Mouse (Mus musculus) CH12F3 (cell line): ENCODE results near the gene Mum1.

Source experiments
- in situ Hi-C: fragments of 300-500 bp; cut with MboI; formaldehyde crosslinking; loops from 2 replicates; pipeline ENCODE4 v1.14.3; 2020; ENCODE audit warnings: low sequenced_read_pairs

The Mum1 gene

GRCm38 (mm10) chr10:80248971-80249640 lies 22.9 kb downstream of the Mum1 start, which contains the start of gene Ndufs7:
TSS of gene Ndufs7 (plus strand) at chr10:80249121.
- in situ Hi-C loops: loop anchor here (5.0 kb wide), 1 partner anchor 72 kb away; the partner anchor contains the start of gene Efna2

DNA sequence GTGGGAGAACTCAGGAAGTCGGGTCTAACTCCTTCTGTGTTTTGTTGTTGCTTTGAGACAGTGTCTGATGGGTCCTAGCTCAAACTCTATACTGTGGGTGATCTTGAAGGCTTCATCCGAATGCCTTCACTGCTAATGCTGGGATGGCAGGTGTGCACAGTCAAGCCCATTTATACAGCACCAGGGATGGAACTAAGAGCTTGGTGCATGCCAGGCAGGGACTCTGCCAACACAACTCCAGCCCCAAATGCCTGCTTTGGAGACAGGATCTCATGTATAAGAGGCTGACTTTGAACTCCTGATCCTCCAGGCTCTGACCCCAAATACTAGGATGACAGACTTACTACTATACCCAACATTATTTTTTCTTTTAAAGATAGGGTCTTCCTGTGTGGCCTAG lies 23.8 kb downstream of the Mum1 start:
- in situ Hi-C loops: no loop called here

DNA sequence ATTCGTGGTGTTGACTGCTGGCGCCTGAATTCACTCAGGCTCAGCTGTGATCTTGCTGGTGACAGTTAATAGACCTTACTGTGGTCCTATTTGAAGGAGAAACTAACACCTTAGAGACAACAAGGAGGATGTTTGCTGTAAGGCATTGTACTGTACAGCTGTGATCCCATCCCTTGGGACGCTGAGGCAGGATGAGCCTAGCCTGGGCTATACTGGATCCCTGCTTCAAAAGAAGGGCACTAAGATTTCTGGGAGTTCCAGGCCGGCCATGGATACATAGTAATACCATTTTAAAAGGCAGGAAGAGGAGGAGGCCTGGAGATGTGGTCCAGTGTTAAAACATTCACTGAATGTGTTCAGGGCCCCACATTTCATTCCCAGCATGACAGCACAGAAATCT lies 24.3 kb downstream of the Mum1 start:
- in situ Hi-C loops: no loop called here

- in situ Hi-C loops: no loop called here
These were observed 25.8 kb downstream of the Mum1 start for GRCm38 (mm10) chr10:80252011-80252410.

DNA sequence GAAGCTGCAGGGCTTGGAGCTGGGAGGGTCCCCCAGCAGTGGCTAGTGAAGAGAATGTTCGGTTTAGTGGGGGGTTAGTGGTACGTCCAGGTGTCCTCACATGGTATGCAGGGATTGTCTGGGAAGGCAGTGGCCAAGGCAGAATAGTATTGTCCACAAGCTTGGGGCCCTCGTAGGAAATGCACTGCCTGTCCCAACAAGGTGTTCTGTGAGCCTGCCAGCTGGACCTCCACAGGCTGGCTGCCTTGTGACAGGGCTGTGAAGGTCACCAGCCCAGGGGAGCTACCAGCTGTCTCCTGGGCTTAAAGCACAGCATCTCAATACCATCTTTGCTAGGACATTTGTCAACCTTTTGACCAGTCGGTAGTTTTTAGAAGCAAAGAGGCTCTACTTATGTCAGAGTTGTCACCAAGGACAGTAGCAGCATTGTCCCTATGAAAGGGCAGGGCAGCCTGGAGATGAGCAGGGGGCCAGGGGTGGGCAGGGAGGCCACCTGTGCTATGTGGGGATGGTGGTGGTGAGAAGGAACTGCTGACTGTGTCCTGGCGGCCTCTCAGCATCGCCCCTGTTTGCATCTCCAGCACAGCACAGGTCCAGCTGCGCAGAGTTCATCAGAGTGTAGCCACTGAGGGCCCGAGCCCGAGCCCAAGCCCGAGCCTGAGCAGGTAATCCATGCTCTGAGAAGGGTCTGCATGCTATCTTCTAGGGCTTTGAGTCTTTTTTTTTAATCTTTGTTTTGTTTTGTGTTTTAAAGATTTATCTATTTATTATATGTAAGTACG lies 26.4 kb downstream of the Mum1 start:
- in situ Hi-C loops: no loop called here

DNA sequence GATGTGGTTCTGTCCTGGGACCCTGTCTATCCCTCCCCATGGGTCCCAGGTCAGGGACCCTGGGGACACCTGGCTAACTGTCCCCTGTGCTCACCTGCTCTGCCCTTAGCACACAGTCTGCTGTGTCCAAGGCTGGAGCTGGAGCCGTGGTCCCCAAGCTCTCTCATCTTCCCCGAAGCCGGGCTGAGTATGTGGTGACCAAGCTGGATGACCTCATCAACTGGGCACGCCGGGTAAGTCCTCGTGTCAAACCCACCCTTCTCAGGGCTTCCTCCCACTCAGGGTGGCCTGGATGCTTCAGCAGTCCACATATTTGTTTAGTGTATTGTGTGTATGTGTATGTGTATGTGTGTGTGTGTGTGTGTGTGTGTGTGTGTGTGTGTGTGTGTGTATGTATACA lies 27.3 kb downstream of the Mum1 start:
- in situ Hi-C loops: no loop called here

DNA sequence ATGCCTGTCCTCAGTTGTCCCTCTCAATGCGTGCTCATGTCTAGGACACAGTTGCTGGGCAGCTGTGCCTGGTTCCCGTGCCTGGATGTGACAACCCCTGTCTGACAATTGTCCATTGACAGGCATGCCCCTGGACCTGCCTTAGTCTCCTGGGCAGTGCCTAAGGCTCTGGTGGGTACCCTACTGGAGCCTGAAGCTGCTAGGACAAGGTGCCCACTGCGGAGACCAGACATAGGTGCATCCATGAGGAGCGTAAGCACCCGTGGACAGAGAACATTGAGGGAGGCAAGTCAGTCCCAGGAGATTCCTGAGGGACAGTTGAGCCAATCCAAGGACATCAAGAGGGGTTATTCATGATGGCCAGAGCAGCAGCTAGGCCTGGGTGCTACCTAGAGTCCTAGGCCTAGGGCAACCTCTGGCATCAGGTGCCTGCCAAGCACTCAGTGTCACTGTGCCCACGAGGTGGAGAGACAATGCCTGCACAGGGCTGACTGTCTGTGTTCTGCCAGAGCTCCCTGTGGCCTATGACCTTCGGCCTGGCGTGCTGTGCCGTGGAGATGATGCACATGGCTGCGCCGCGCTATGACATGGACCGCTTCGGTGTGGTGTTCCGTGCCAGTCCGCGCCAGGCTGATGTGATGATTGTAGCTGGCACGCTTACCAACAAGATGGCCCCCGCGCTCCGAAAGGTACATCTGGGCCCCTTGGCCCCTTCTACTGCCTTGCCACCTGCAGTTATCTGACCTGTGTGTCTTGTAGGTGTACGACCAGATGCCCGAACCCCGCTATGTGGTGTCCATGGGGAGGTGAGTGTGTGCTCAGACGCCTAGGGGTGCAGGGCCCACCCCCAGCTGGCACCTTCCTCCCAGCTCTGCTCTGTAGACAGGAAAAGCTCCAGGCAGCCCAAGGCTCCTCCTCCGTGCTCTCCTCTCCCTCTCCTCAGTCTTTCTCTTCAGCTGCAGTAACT lies 28.4 kb downstream of the Mum1 start:
- in situ Hi-C loops: no loop called here

DNA sequence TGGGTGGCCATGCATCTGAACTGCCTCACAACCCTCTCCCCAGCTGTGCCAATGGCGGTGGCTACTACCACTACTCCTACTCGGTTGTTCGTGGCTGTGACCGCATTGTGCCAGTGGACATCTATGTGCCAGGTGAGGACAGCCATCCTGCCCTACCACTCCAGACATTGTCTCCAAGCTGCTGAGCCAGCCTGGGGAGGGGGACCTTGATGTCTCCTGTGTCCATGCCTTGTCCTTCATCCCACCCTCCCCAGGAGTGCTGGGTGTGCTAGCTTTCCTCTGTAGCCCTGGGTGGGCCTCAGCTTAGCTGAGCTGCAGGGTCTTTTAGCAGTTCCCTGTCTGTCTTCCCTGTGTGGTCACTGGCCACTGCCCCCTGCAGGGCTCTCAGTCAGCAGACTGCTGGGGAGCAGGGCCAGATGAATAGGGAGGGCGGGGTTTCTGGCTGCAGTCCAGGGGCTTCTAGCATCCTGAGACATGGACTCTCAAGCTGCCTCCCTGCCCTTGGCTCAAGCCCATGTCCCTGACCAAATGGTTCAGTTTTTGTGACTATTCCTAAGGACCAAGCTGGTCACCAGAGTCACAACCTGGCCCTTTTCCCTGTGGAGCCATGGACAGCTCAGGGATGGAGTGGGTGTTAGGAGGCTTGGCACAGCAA lies 29.8 kb downstream of the Mum1 start:
- in situ Hi-C loops: no loop called here

- in situ Hi-C loops: no loop called here
These were observed 31.7 kb downstream of the Mum1 start for GRCm38 (mm10) chr10:80257936-80258335.

DNA sequence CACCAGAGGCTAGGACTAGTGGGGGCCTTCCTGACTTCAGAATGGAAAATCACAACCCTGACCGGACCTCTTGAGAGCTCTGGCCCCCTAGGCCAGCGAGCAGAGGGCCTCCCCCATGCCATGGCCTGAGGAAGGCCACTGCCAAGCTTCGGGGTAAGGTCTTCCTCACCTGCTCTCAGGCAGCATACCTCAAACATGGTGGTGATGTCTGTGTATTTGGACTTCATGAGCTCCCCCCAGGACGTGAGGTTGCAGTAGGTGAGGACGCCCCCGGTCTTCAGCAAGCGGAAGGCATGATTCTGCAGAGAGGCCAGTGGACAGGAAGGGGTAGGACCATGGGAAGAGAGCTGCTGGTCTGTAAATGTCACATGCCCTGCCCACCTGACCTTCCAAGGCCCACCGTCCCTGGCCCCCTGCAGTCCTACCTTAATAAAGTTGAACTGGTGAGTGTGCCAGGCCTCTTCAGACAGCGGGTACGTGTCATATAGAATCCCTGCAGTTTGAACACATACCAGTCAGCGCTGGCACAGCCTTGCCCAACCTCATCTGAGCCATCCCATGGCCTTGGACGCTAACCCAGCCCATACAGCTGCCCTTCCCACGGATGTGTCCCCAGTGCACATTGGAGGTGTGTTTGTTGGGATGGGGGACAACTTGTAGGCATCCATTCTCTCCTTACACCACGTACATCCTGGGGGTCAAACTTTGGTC lies 32.7 kb downstream of the Mum1 start:
- in situ Hi-C loops: no loop called here

GRCm38 (mm10) chr10:80259463-80259805 lies 33.2 kb downstream of the Mum1 start:
- in situ Hi-C loops: no loop called here

DNA sequence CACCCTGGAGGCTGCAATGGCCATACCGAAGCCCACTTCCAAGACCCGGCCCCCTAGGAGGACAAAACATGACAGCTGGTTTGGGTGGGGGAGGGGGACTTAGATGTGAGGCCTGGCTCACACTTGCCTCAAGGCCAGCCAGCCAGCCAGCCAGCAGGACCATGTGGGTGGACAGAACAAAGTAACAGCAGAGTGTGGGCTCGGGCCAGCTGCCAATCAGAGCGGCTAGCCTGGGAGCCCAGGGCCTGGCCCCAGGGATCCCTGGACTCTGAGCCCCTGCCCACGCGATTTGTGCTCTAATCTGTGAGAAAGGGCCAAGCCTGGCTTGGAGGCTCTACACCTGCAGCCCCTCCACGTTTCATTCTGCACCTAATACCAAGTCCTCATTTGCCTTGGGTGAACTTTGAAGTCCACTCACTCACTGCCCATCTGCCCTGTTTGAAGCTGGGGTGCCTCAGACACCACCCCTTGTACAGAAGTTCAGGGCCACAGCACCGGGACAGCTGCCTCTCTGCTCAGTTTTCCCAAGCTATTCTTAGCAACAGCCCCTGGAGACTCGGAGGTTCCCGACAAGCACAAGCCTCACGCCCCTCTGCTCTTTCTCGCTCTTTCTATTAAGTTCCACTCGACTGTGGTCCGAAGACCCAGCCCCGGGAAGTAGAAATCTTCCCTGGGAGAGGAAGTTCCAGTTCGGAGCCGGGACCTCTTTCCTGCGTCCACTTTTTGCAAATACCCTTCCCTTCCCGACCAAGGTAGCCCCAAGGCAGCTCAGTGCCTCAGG lies 33.8 kb downstream of the Mum1 start:
- in situ Hi-C loops: no loop called here

DNA sequence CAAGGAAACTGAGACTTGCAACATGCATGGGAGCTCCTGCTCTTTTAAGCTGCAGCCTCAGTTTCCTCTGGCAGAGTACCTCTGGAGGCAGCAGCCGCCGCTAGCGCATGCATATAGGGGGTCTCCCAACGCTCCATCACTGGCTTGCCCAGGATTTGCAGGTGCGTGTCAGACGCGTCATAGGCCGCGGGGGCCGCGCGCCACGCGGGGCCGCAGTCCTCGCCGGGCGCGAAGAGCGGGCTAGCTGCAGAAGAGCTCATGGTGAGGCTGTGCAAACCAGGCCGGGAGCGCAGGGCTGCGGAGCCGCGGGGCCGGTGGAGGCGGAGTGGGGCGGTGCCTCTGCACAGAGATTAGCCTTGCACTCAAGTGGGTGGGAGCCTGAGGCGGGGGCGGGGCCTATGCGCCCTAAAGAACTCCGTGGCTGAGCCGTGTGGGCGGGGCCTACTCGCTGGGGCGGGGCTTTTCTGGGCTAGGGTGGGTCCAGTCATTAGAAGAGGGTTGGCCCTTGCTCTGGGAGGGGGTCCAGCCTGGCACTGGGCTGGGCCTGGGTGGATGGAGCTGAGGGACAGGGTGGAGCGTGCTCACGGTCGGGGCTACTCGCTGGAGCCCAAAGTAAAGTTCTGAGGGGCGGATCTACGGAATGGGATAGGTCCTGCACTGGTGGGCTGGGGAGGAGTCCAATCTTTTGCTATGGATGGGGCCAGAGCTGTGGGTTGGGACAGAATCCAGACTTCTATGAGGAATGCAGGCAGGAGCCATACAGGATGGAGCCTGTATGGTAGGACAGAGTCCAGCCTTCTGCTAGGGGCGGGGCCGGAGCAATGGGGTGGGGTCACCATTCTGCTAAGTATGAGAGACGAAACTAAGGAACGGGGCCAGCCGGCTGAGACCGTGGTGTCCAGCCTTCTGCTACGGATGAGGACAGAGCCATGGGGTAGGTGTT lies 34.7 kb downstream of the Mum1 start, which contains the start of the genes Gamt and Dazap1:
Gene Gamt (minus strand): TSS at position 371 of the 943 bp plus-strand sequence.
Gene Dazap1 (plus strand): TSS at position 845 of the 943 bp plus-strand sequence.
- in situ Hi-C loops: no loop called here

DNA sequence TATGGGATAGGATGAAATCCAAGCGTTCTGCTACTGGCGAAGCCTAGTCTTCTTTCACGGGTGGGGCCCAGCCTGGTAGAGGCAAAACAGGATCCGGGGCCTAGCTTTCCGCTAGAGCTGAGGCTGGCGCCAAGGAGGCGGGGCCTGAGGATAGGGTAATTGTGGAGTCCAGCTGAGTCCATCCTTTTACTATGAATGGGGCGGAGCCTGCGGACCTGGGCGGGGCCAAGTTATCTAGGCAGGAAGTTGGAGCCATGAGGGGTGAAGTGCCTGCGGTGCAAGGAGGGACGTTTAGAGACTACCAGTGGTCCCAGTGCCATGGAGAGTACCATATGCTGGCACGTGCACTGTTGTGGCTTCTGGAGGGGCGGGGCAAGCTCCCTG lies 35.3 kb downstream of the Mum1 start:
- in situ Hi-C loops: no loop called here

- in situ Hi-C loops: no loop called here
These were observed 35.9 kb downstream of the Mum1 start for GRCm38 (mm10) chr10:80262169-80262568.

- in situ Hi-C loops: no loop called here
These were observed 36.6 kb downstream of the Mum1 start for GRCm38 (mm10) chr10:80262776-80263365.

GRCm38 (mm10) chr10:80264341-80265148 lies 38.3 kb downstream of the Mum1 start:
- in situ Hi-C loops: no loop called here
